Mouse (Mus musculus): Measurements from ENCODE around the gene Tmem242. TPM values are rescaled to one million over a fixed set of nuclear protein-coding genes. Genes with fewer than 3 reads are reported as not detected.
"Not testable (repeated sequence)": the region's sequence is repeated elsewhere in the genome, so short reads cannot be mapped to it uniquely, and the experiment has no call there.

Gene Tmem242
- polyA plus RNA-seq, 1 experiment from 2014 or later, result 142 TPM

GRCm38 (mm10) chr17:5463912-5464311, 23.9 kb upstream of the Tmem242 start:
- ATAC-seq (ENCODE audit: low FRiP score) (no peak), DNase-seq (ENCODE audit: low spot score) (no peak)
- no peaks in the 10 kb centered on the region for H3K36me3 ChIP-seq (ENCODE audit: control insufficient read depth, insufficient read depth, low read length)
- H3K4me3 ChIP-seq (ENCODE audit: low read depth, low read length), result no peak overlapping the region
- no peaks in the 10 kb centered on the region for H3K27me3 ChIP-seq (ENCODE audit: control insufficient read depth, insufficient read depth, low read length)
- no peaks in the 10 kb centered on the region for H3K4me1 ChIP-seq (replicated peaks; ENCODE audit: control insufficient read depth, insufficient read depth, low read length)
- H3K9ac ChIP-seq (ENCODE audit: low read depth, low read length), result no peak overlapping the region
- H3K27ac ChIP-seq (ENCODE audit: low read depth, low read length), result no peak overlapping the region
- H3K4me2 ChIP-seq (replicated peaks; ENCODE audit: low read depth, low read length), result no peak overlapping the region
- 93% methylated on average over 2 of the region's 2 CpGs for WGBS
- no peaks in the 10 kb centered on the region for H3K9me3 ChIP-seq (ENCODE audit: control insufficient read depth, low read length)

GRCm38 (mm10) chr17:5453657-5454056, 13.6 kb upstream of the Tmem242 start:
- Histone ChIP-seq H3K9ac (ENCODE audit: low read depth, low read length) (no peak overlapping the region), H3K4me1 (replicated peaks; ENCODE audit: control insufficient read depth, insufficient read depth, low read length) (no peaks in the 10 kb centered on the region), H3K9me3 (ENCODE audit: control insufficient read depth, low read length) (no peaks in the 10 kb centered on the region), H3K4me2 (replicated peaks; ENCODE audit: low read depth, low read length) (no peak overlapping the region), H3K4me3 (ENCODE audit: low read depth, low read length) (no peak overlapping the region), H3K36me3 (ENCODE audit: control insufficient read depth, insufficient read depth, low read length) (no peaks in the 10 kb centered on the region), H3K27me3 (ENCODE audit: control insufficient read depth, insufficient read depth, low read length) (no peaks in the 10 kb centered on the region), H3K27ac (ENCODE audit: low read depth, low read length) (no peak overlapping the region)
- no peak for DNase-seq (ENCODE audit: low spot score)
- ATAC-seq (ENCODE audit: low FRiP score), result no peak
- WGBS, result 71% methylated on average over 4 of the region's 4 CpGs

GRCm38 (mm10) chr17:5443751-5444150, 3.7 kb upstream of the Tmem242 start:
- Histone ChIP-seq H3K4me2 (replicated peaks; ENCODE audit: low read depth, low read length) (no peak overlapping the region), H3K36me3 (ENCODE audit: control insufficient read depth, insufficient read depth, low read length) (no peaks in the 10 kb centered on the region), H3K9ac (ENCODE audit: low read depth, low read length) (no peak overlapping the region), H3K27me3 (ENCODE audit: control insufficient read depth, insufficient read depth, low read length) (no peaks in the 10 kb centered on the region), H3K9me3 (ENCODE audit: control insufficient read depth, low read length) (no peaks in the 10 kb centered on the region), H3K4me3 (ENCODE audit: low read depth, low read length) (no peak overlapping the region), H3K27ac (ENCODE audit: low read depth, low read length) (no peak overlapping the region), H3K4me1 (replicated peaks; ENCODE audit: control insufficient read depth, insufficient read depth, low read length) (0 out of 2 replicates have a peak, but pooled peaks cover 2% of the 10 kb centered on the region)
- ATAC-seq (ENCODE audit: low FRiP score), result no peak
- 76% methylated on average over 5 of the region's 5 CpGs for WGBS
- no peak for DNase-seq (ENCODE audit: low spot score)

- no peak for ATAC-seq (ENCODE audit: low FRiP score)
These were observed 3.2 kb upstream of the Tmem242 start for GRCm38 (mm10) chr17:5443260-5443659.

GRCm38 (mm10) chr17:5442403-5442802, 2.3 kb upstream of the Tmem242 start:
- H3K4me3 ChIP-seq (ENCODE audit: low read depth, low read length); H3K36me3 ChIP-seq (ENCODE audit: control insufficient read depth, insufficient read depth, low read length); H3K9ac ChIP-seq (ENCODE audit: low read depth, low read length); DNase-seq (ENCODE audit: low spot score); H3K27ac ChIP-seq (ENCODE audit: low read depth, low read length); H3K4me2 ChIP-seq (replicated peaks; ENCODE audit: low read depth, low read length); H3K4me1 ChIP-seq (replicated peaks; ENCODE audit: control insufficient read depth, insufficient read depth, low read length); H3K27me3 ChIP-seq (ENCODE audit: control insufficient read depth, insufficient read depth, low read length); H3K9me3 ChIP-seq (ENCODE audit: control insufficient read depth, low read length); ATAC-seq (ENCODE audit: low FRiP score): not testable (repeated sequence)
- 75% methylated on average over 5 of the region's 5 CpGs for WGBS

More at GRCm38 (mm10) chr17:5443260-5443659, 3.2 kb upstream of the Tmem242 start:
- H3K4me2 ChIP-seq (replicated peaks; ENCODE audit: low read depth, low read length), result no peak overlapping the region
- H3K9me3 ChIP-seq (ENCODE audit: control insufficient read depth, low read length), result no peaks in the 10 kb centered on the region
- no peak overlapping the region for H3K27ac ChIP-seq (ENCODE audit: low read depth, low read length)
- no peaks in the 10 kb centered on the region for H3K27me3 ChIP-seq (ENCODE audit: control insufficient read depth, insufficient read depth, low read length)
- H3K9ac ChIP-seq (ENCODE audit: low read depth, low read length), result no peak overlapping the region
- no peak for DNase-seq (ENCODE audit: low spot score)
- no peaks in the 10 kb centered on the region for H3K36me3 ChIP-seq (ENCODE audit: control insufficient read depth, insufficient read depth, low read length)
- WGBS, result 81% methylated on average over 3 of the region's 3 CpGs
- 0 out of 2 replicates have a peak, but pooled peaks cover 2% of the 10 kb centered on the region for H3K4me1 ChIP-seq (replicated peaks; ENCODE audit: control insufficient read depth, insufficient read depth, low read length)
- no peak overlapping the region for H3K4me3 ChIP-seq (ENCODE audit: low read depth, low read length)

- no peaks in the 10 kb centered on the region for H3K27me3 ChIP-seq (ENCODE audit: control insufficient read depth, insufficient read depth, low read length)
- H3K4me2 ChIP-seq (replicated peaks; ENCODE audit: low read depth, low read length), result peak overlapping the region; percentile 46
- H3K9me3 ChIP-seq (ENCODE audit: control insufficient read depth, low read length), result no peaks in the 10 kb centered on the region
- ATAC-seq (ENCODE audit: low FRiP score) (peak; percentile 68; the same call in 1 of the 2 replicates), DNase-seq (ENCODE audit: low spot score) (no peak)
- peak overlapping the region; percentile 81 for H3K9ac ChIP-seq (ENCODE audit: low read depth, low read length)
- H3K27ac ChIP-seq (ENCODE audit: low read depth, low read length), result no peak overlapping the region
- 0% methylated on average over 8 of the region's 8 CpGs for WGBS
- H3K36me3 ChIP-seq (ENCODE audit: control insufficient read depth, insufficient read depth, low read length), result no peaks in the 10 kb centered on the region
- 0 out of 2 replicates have a peak, but pooled peaks cover 2% of the 10 kb centered on the region for H3K4me1 ChIP-seq (replicated peaks; ENCODE audit: control insufficient read depth, insufficient read depth, low read length)
- peak overlapping the region; percentile 58 for H3K4me3 ChIP-seq (ENCODE audit: low read depth, low read length)
These were observed 264 bp downstream of the Tmem242 start for GRCm38 (mm10) chr17:5439831-5440158.

- peak overlapping the region; percentile 51 for H3K27ac ChIP-seq (ENCODE audit: low read depth, low read length)
- H3K4me1 ChIP-seq (replicated peaks; ENCODE audit: control insufficient read depth, insufficient read depth, low read length), result no peaks in the 10 kb centered on the region
- no peaks in the 10 kb centered on the region for H3K27me3 ChIP-seq (ENCODE audit: control insufficient read depth, insufficient read depth, low read length)
- no peak overlapping the region for H3K4me3 ChIP-seq (ENCODE audit: low read depth, low read length)
- no peaks in the 10 kb centered on the region for H3K9me3 ChIP-seq (ENCODE audit: control insufficient read depth, low read length)
- whole genome bisulfite sequencing, result 84% methylated on average over 9 of the region's 9 CpGs
- no peak overlapping the region for H3K4me2 ChIP-seq (replicated peaks; ENCODE audit: low read depth, low read length)
- 0 out of 2 replicates have a peak, but pooled peaks cover 6% of the 10 kb centered on the region for H3K36me3 ChIP-seq (ENCODE audit: control insufficient read depth, insufficient read depth, low read length)
- no peak overlapping the region for H3K9ac ChIP-seq (ENCODE audit: low read depth, low read length)
- peak; percentile 65 for ATAC-seq (ENCODE audit: low FRiP score)
- DNase-seq (ENCODE audit: low spot score), result no peak
These were observed 10.3 kb downstream of the Tmem242 start for GRCm38 (mm10) chr17:5429772-5430133.

- 59% methylated on average over 10 of the region's 10 CpGs for WGBS
- Histone ChIP-seq H3K36me3 (ENCODE audit: control insufficient read depth, insufficient read depth, low read length) (0 out of 2 replicates have a peak, but pooled peaks cover 6% of the 10 kb centered on the region), H3K27ac (ENCODE audit: low read depth, low read length) (peak overlapping the region; percentile 51), H3K4me2 (replicated peaks; ENCODE audit: low read depth, low read length) (no peak overlapping the region), H3K4me1 (replicated peaks; ENCODE audit: control insufficient read depth, insufficient read depth, low read length) (no peaks in the 10 kb centered on the region), H3K9me3 (ENCODE audit: control insufficient read depth, low read length) (no peaks in the 10 kb centered on the region), H3K9ac (ENCODE audit: low read depth, low read length) (no peak overlapping the region), H3K4me3 (ENCODE audit: low read depth, low read length) (no peak overlapping the region), H3K27me3 (ENCODE audit: control insufficient read depth, insufficient read depth, low read length) (no peaks in the 10 kb centered on the region)
- peak; percentile 95 for DNase-seq (ENCODE audit: low spot score)
- peak; percentile 64 for ATAC-seq (ENCODE audit: low FRiP score)
These were observed 10.8 kb downstream of the Tmem242 start for GRCm38 (mm10) chr17:5429090-5429771.

- no peak overlapping the region for H3K27ac ChIP-seq (ENCODE audit: low read depth, low read length)
- 80% methylated on average over 3 of the region's 3 CpGs for WGBS
- no peak overlapping the region for H3K9ac ChIP-seq (ENCODE audit: low read depth, low read length)
- no peak for DNase-seq (ENCODE audit: low spot score)
- no peak overlapping the region for H3K4me2 ChIP-seq (replicated peaks; ENCODE audit: low read depth, low read length)
- no peaks in the 10 kb centered on the region for H3K4me1 ChIP-seq (replicated peaks; ENCODE audit: control insufficient read depth, insufficient read depth, low read length)
- no peaks in the 10 kb centered on the region for H3K36me3 ChIP-seq (ENCODE audit: control insufficient read depth, insufficient read depth, low read length)
- no peak overlapping the region for H3K4me3 ChIP-seq (ENCODE audit: low read depth, low read length)
- ATAC-seq (ENCODE audit: low FRiP score), result no peak
- H3K9me3 ChIP-seq (ENCODE audit: control insufficient read depth, low read length), result no peaks in the 10 kb centered on the region
- H3K27me3 ChIP-seq (ENCODE audit: control insufficient read depth, insufficient read depth, low read length), result no peaks in the 10 kb centered on the region
These were observed 14.9 kb downstream of the Tmem242 start for GRCm38 (mm10) chr17:5425204-5425603.
